Mouse (Mus musculus): ENCODE measurements around the gene Oosp3. TPM values are rescaled to one million over a fixed set of nuclear protein-coding genes. Genes with fewer than 3 reads are reported as not detected.

The Oosp3 gene
- total and polyA plus RNA-seq, 3 experiments = not detected

DNA sequence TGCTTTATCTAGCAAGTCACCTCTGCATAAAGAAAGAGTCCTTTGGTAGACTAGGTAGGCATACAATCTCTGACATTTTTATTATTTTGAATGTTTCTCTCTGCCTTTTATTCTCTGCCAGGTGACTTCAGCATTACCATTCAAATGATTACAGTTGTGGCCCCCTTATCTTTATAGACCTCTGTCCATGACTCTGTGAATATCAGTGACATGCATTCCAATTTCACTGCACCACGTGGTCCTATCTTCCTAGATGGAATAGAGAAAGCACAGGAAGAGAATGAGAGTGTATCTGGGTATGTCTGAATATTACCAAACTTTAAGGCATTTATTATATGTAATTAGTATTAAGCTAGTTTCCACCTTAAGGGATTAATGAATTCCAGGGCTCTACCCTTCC lies 39.6 kb downstream of the Oosp3 start:
- no peaks in the 10 kb centered on the region for H3K9me3 ChIP-seq (replicated peaks; ENCODE audit: insufficient read depth, low read length)
- no peaks in the 10 kb centered on the region for H3K79me2 ChIP-seq (ENCODE audit: control insufficient read depth, insufficient read depth, low read length, poor library complexity)
- no peak for TF ChIP-seq CHD1 (IDR thresholded peaks at IDR 0.05; ENCODE audit: low read depth, low read length)
- peak; percentile 59; the same call in 1 of the 2 replicates for TF ChIP-seq USF1 (IDR thresholded peaks at IDR 0.05; ENCODE audit: low read depth, low read length)
- no peak for DNase-seq (ENCODE audit: low read depth, low spot score)
- H3K27me3 ChIP-seq (ENCODE audit: control insufficient read depth in 1 of 2, insufficient read depth in 2 of 2, low read length in 2 of 2) = peaks cover 2 to 3% of the 10 kb centered on the region in 2 experiments; a peak in 2 of 4 replicates
- no peak overlapping the region for H3K4me3 ChIP-seq (ENCODE audit: control insufficient read depth in 1 of 2, insufficient read depth in 1 of 2, low read depth in 2 of 2, low read length in 2 of 2)
- no peaks in the 10 kb centered on the region for H3K36me3 ChIP-seq (ENCODE audit: control insufficient read depth in 1 of 2, insufficient read depth in 2 of 2, low read length in 2 of 2)
- no peak overlapping the region for H3K27ac ChIP-seq (ENCODE audit: control insufficient read depth, low read depth, low read length)
- no peak overlapping the region for H3K9ac ChIP-seq (ENCODE audit: control insufficient read depth, low read depth, low read length, poor library complexity, severe bottlenecking)
- no peaks in the 10 kb centered on the region for H3K4me1 ChIP-seq (ENCODE audit: control insufficient read depth in 1 of 2, insufficient read depth in 2 of 2, low read length in 2 of 2)

- Histone ChIP-seq H3K4me3 (ENCODE audit: control insufficient read depth in 1 of 2, insufficient read depth in 1 of 2, low read depth in 2 of 2, low read length in 2 of 2) (no peak overlapping the region), H3K9me3 (replicated peaks; ENCODE audit: insufficient read depth, low read length) (no peaks in the 10 kb centered on the region), H3K27me3 (ENCODE audit: control insufficient read depth in 1 of 2, insufficient read depth in 2 of 2, low read length in 2 of 2) (peaks cover 0 to 3% of the 10 kb centered on the region in 2 experiments; a peak in 2 of 4 replicates), H3K36me3 (ENCODE audit: control insufficient read depth in 1 of 2, insufficient read depth in 2 of 2, low read length in 2 of 2) (no peaks in the 10 kb centered on the region), H3K79me2 (ENCODE audit: control insufficient read depth, insufficient read depth, low read length, poor library complexity) (no peaks in the 10 kb centered on the region), H3K9ac (ENCODE audit: control insufficient read depth, low read depth, low read length, poor library complexity, severe bottlenecking) (no peak overlapping the region), H3K27ac (ENCODE audit: control insufficient read depth, low read depth, low read length) (no peak overlapping the region), H3K4me1 (ENCODE audit: control insufficient read depth in 1 of 2, insufficient read depth in 2 of 2, low read length in 2 of 2) (no peaks in the 10 kb centered on the region; a peak in 1 of 4 replicates)
- no peak for DNase-seq (ENCODE audit: low read depth, low spot score)
- TF ChIP-seq MAX (IDR thresholded peaks at IDR 0.05; ENCODE audit: low read length) (no peak), MYB (IDR thresholded peaks at IDR 0.05; ENCODE audit: low read depth, low read length) (no peak), NELFE (IDR thresholded peaks at IDR 0.05; ENCODE audit: low read depth, low read length) (no peak), MXI1 (IDR thresholded peaks at IDR 0.05; ENCODE audit: low read depth, low read length) (no peak), MEF2A (IDR thresholded peaks at IDR 0.05; ENCODE audit: extremely low read depth, insufficient replicate concordance, low read depth, low read length, poor library complexity, severe bottlenecking) (no peak), POLR2AphosphoS5 (IDR thresholded peaks at IDR 0.05; ENCODE audit: borderline replicate concordance, low read depth, low read length) (no peak), UBTF (IDR thresholded peaks at IDR 0.05; ENCODE audit: borderline replicate concordance, insufficient read depth, low read depth, low read length) (no peak), MAZ (IDR thresholded peaks at IDR 0.05; ENCODE audit: low read depth, low read length) (no peak), EP300 (IDR thresholded peaks at IDR 0.05; ENCODE audit: low read depth in 1 of 2, low read length in 2 of 2) (no peak), MYC (IDR thresholded peaks at IDR 0.05; ENCODE audit: low read depth, low read length) (no peak), BHLHE40 (IDR thresholded peaks at IDR 0.05; ENCODE audit: borderline replicate concordance, low read depth, low read length) (no peak)
These were observed 48.8 kb downstream of the Oosp3 start for GRCm38 (mm10) chr19:11745680-11746079.

- H3K27me3 ChIP-seq (ENCODE audit: control insufficient read depth in 1 of 2, insufficient read depth in 2 of 2, low read length in 2 of 2) = peaks cover 0 to 2% of the 10 kb centered on the region in 2 experiments; a peak in 3 of 4 replicates
These were observed 50.4 kb downstream of the Oosp3 start, which contains the start of gene Gif for GRCm38 (mm10) chr19:11747298-11747697. Gif (plus strand) TSS chr19:11747554.

More at GRCm38 (mm10) chr19:11747298-11747697, 50.4 kb downstream of the Oosp3 start, which contains the start of gene Gif:
- Histone ChIP-seq H3K9ac (ENCODE audit: control insufficient read depth, low read depth, low read length, poor library complexity, severe bottlenecking) (no peak within 1 kb of the TSS), H3K36me3 (ENCODE audit: control insufficient read depth in 1 of 2, insufficient read depth in 2 of 2, low read length in 2 of 2) (no peaks in the 10 kb centered on the region), H3K27ac (ENCODE audit: control insufficient read depth, low read depth, low read length) (no peak within 1 kb of the TSS), H3K4me3 (ENCODE audit: control insufficient read depth in 1 of 2, insufficient read depth in 1 of 2, low read depth in 2 of 2, low read length in 2 of 2) (no peak within 1 kb of the TSS), H3K79me2 (ENCODE audit: control insufficient read depth, insufficient read depth, low read length, poor library complexity) (no peaks in the 10 kb centered on the region), H3K4me1 (ENCODE audit: control insufficient read depth in 1 of 2, insufficient read depth in 2 of 2, low read length in 2 of 2) (no peaks in the 10 kb centered on the region; a peak in 1 of 4 replicates), H3K9me3 (replicated peaks; ENCODE audit: insufficient read depth, low read length) (no peaks in the 10 kb centered on the region)
- no peak for TF ChIP-seq MEF2A (IDR thresholded peaks at IDR 0.05; ENCODE audit: extremely low read depth, insufficient replicate concordance, low read depth, low read length, poor library complexity, severe bottlenecking)
- TF ChIP-seq ZC3H11A (IDR thresholded peaks at IDR 0.05; ENCODE audit: low read depth, low read length) = no peak
- TF ChIP-seq E2F4 (IDR thresholded peaks at IDR 0.05; ENCODE audit: borderline replicate concordance, low read depth, low read length) = no peak
- TF ChIP-seq ETS1 (IDR thresholded peaks at IDR 0.05; ENCODE audit: low read depth, low read length) = no peak
- no peak for TF ChIP-seq POLR2AphosphoS5 (IDR thresholded peaks at IDR 0.05; ENCODE audit: borderline replicate concordance, low read depth, low read length)
- no peak for TF ChIP-seq ELF1 (IDR thresholded peaks at IDR 0.05; ENCODE audit: low read depth, low read length)
- TF ChIP-seq POLR2AphosphoS2 (IDR thresholded peaks at IDR 0.05; ENCODE audit: low read length) = no peak
- DNase-seq (ENCODE audit: low read depth, low spot score) = no peak

All from MEL (cell line).